Mouse (Mus musculus) kidney, adult 11 months (tissue): ENCODE data around the gene Rhot2.

ENCODE experiments used
- DNase-seq: peaks from one replicate; pipeline ENCODE4 v3.0.0; 2022

Rhot2 gene

DNA sequence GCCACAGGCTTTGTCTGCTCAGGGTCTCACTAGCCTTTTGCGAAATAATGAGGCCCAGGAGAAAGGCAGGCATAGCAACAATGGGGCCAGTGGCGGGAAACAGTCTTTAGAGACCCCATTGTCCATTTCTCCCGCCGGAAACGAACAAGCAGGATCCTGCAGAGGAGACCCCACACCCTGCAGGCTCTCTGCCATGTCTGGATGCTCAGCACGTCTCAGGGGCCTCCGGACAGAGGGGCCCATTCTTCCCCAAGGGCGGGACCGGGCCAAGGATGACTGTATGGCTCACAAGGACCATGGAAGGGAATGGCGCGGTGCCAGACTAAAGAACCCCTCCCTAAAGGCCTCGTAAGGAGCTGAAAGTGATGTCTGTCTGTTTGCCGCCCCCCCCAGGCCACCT is 50.5 kb downstream of the Rhot2 start:
- no peak for DNase-seq

- peak; percentile 80 for DNase-seq
These were observed 52.0 kb downstream of the Rhot2 start, which contains the start of gene Fam173a for GRCm38 (mm10) chr17:25792615-25793014. Gene Fam173a, minus strand, starts transcription at chr17:25792901.

DNA sequence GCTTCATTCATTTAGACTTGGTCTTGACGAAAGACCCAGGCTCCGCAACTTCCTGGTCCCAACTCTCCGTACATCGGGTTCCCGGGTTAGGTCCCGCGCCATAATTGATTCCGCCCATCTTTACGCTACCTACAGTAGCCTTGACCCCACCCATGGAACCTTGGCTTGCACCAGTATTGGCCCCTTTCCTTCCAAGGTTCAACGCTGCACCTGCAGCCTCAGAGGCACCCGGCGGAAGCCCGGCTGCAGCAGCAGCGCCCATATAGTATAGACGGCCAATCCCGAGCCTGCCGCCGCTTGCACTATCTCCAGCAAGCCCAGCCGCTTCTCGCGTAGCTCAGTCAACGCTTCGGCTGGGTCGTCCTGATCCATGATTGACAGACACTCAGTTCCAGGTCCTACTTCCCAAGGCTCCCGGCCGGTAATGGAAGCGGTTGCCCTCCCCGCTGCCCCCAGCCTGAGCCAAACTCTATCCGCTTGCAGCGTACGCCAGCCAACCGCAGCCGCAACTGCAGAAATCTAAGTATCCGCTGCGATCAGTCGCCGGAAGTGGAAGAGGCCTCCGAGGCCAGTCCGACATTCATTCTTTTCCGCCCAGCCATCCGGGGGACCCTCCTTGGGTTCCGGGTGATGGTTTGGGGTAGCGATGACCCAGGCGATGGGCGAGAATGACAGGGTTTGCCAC is 52.7 kb downstream of the Rhot2 start:
- DNase-seq: peak; percentile 73

DNA sequence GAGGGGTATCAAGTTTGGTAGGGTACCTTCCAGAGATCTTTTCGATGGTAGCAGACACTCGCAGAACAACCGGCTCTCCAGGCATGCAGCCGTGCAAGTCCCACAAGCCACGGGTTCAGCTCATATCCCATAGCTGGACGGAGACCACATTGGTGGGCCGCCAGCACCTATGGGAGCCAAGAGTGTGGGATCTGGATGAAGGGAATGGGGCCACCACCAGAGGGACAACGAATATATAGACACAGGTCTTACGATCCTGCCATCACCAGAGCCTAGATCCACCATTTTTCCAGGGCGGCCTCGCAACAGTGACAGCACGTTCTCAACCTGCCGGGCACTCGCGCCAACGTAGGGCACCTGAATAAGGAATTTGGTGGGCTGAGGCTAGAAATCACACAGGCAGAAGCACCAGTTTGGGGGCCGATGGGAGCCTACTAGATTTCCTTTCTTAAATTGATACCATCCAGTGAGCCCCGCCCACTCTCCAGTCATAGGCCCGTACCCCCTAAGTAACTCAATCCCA is 53.3 kb downstream of the Rhot2 start:
- no peak for DNase-seq
